Mouse (Mus musculus): ENCODE data around the gene Lactb. TPM values are rescaled to one million over a fixed set of nuclear protein-coding genes. Genes with fewer than 3 reads are reported as not detected.

Gene Lactb
- 11.4 TPM for polyA plus RNA-seq (2014; fragmentation: Illumina TruSeq; extraction: RNeasy Lipid Tissue Mini Kit (QIAGEN cat#74804))

DNA sequence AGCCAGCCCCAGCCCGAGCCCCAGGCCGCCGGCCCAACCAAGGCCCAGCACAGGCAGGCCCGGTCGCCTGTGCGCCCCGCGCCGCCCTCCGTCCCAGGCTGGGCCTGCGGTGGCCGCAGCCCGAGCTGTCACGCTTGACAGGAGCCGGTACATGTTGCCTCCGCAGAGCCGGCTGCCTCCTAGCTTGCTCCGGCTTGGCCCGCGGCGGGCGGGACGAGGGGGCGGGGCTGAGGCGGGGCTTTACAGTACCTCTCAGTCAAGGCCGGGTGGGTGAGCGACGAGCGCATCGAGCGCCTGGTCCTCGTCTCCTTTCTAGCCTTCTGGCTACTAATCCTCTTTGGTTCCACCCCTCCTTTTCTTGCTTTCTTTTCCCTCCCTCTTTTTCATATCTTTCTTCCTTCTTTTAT, at the start of gene Lactb:
Lactb (minus strand) TSS at position 246 of the 407 bp plus-strand sequence.

DNA sequence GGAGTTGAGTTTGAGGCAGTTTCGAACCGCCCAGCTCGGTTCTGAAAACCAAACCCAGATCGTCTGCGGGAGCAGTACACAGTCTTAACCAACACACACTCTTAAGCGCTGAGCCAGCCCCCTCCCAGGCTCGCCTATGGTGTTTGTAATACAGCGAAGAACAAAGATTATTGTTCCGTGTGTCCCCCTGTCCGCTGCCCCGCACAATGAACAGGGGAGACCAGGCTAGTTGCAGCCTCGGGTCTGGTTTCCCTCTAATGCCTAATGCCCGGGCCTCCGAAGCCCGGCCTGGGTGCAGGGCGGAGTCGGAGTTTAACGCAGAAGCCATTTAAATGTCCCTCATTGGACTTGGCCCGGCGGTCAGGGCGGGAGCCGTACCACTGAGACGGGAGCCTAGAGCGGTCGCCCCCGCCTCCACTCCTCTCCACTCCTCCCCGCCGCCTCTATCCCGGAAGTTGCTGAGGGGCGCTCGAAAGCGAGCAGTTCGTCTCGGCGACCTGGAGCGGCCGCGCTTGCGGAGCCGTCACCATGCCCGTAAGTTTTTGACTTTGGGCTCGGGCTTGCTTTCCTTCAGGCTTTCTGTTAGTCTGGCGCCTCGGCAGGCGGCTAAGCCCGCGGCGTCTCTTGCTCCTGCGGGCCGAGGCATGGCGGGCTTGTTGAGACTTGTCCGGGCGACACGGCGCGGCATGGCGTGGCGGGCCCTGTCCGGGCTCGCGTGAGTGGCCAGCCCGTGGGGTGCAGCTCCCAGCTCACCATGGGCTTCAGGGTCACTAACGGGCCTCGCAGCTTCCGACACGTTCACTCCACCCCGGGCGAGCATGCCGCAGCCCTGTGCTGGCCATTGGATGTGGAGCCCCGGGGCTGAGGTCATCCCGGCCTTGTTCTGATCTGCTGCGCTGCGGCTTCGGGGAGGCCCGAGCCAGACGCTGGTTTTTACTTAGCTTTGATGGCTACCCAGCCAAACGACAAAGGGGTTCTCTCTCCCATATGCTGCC, 29.3 kb downstream of the Lactb start, which contains the start of gene Rps27l:
Rps27l (plus strand) TSS at position 440 of the 995 bp plus-strand sequence.

DNA sequence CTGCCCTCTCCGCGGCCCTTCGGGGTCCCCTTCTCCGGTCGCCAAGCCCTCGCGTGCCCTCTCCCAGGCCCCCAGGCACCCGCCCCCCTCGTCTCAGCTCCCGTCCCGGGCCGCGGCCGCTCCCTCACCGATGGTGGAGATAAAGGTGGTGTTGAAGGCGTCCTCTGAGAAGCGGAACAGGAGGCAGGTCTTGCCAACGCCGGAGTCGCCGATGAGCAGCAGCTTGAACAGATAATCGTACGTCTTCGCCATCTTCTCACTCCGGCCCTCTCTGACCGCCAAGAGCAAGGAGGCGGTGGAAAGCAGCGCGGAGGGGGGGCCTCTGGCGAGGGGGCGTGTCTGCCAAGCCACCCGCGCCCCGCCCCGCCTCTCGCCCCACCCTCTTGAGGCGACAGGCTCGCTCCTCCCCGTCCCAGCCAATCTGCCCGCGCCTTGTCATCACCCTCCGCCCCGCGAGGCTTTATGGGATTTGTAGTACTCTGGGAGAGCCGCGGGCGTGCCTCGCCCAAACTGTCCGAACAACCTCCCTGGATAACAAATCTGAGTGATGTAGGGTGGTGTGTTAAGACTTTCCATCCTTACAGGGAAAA, 55.8 kb downstream of the Lactb start, which contains the start of gene Rab8b:
Rab8b (minus strand) TSS at position 306 of the 590 bp plus-strand sequence.

Other genes with a start within 250 kb of the Lactb start
- gene Aph1b, start 180.0 kb downstream of the Lactb start, polyA plus RNA-seq (2014; fragmentation: Illumina TruSeq; extraction: RNeasy Lipid Tissue Mini Kit (QIAGEN cat#74804)), result 29.6 TPM
- gene Gm10647, start 178.4 kb downstream of the Lactb start, polyA plus RNA-seq (2014; fragmentation: Illumina TruSeq; extraction: RNeasy Lipid Tissue Mini Kit (QIAGEN cat#74804)), result 0.29 TPM
- 8.3 TPM for gene Aph1c, start 140.8 kb downstream of the Lactb start, polyA plus RNA-seq (2014; fragmentation: Illumina TruSeq; extraction: RNeasy Lipid Tissue Mini Kit (QIAGEN cat#74804))
- gene Rab8b, start 55.8 kb downstream of the Lactb start, polyA plus RNA-seq (2014; fragmentation: Illumina TruSeq; extraction: RNeasy Lipid Tissue Mini Kit (QIAGEN cat#74804)), result 93.7 TPM
- gene Rps27l, start 29.4 kb downstream of the Lactb start, polyA plus RNA-seq (2014; fragmentation: Illumina TruSeq; extraction: RNeasy Lipid Tissue Mini Kit (QIAGEN cat#74804)), result 438 TPM
- gene Tpm1, start 73.9 kb upstream of the Lactb start, polyA plus RNA-seq (2014; fragmentation: Illumina TruSeq; extraction: RNeasy Lipid Tissue Mini Kit (QIAGEN cat#74804)), result 818 TPM